Mouse (Mus musculus) intestine, postnatal 0 days (tissue): ENCODE data around the gene B3gat3. TPM values are rescaled to one million over a fixed set of nuclear protein-coding genes. Genes with fewer than 3 reads are reported as not detected.

Experiments used
- ATAC-seq: fragments of 200-750 bp; cut with Nextera tagmentation; 2 replicates; pipeline ENCODE4 v1.8.0; 2017; ENCODE audit warnings: mild to moderate bottlenecking, moderate TSS enrichment, moderate library complexity
- H3K27ac ChIP-seq: fragments of 300-500 bp; sonication (generic); 2 replicates; pipeline ENCODE4 v1.5.1; 2014; ENCODE audit warnings: mild to moderate bottlenecking, low read depth, low read length, moderate library complexity
- H3K27me3 ChIP-seq: fragments of 300-500 bp; sonication (generic); replicated peaks from 2 replicates; pipeline ENCODE4 v1.6.1; 2014; ENCODE audit warnings: low read length, mixed read lengths; ENCODE audit not compliant: control insufficient read depth, insufficient read depth
- H3K36me3 ChIP-seq: fragments of 300-500 bp; sonication (generic); 2 replicates; pipeline ENCODE4 v1.6.1; 2014; ENCODE audit warnings: mild to moderate bottlenecking, moderate library complexity; ENCODE audit not compliant: control insufficient read depth, insufficient read depth
- H3K4me1 ChIP-seq: fragments of 300-500 bp; sonication (generic); replicated peaks from 2 replicates; pipeline ENCODE4 v1.6.1; 2014; ENCODE audit warnings: antibody characterized with exemption, low read length, mixed read lengths; ENCODE audit not compliant: control insufficient read depth, insufficient read depth
- H3K4me2 ChIP-seq: fragments of 300-500 bp; sonication (generic); replicated peaks from 2 replicates; pipeline ENCODE4 v1.6.1; 2014; ENCODE audit warnings: low read depth, mild to moderate bottlenecking, moderate library complexity
- H3K4me3 ChIP-seq: fragments of 300-500 bp; sonication (generic); 2 replicates; pipeline ENCODE4 v1.5.1; 2014; ENCODE audit warnings: low read depth, low read length
- H3K9ac ChIP-seq: fragments of 300-500 bp; sonication (generic); 2 replicates; pipeline ENCODE4 v1.6.1; 2014; ENCODE audit warnings: mild to moderate bottlenecking, low read depth, low read length
- H3K9me3 ChIP-seq: fragments of 300-500 bp; sonication (generic); 2 replicates; pipeline ENCODE4 v1.6.1; 2016; ENCODE audit warnings: mixed run types; ENCODE audit not compliant: control insufficient read depth
- CTCF ChIP-seq: sonication (generic); IDR thresholded peaks from 2 replicates; pipeline ENCODE4 v1.5.1; 2016; ENCODE audit warnings: low read depth, mild to moderate bottlenecking, control low read depth, antibody characterized with exemption, moderate library complexity
- WGBS: fragments of 180-500 bp; shearing (Covaris S2); extraction: QIAGEN DNeasy Blood & Tissue Kit; methylation state at CpG from one replicate; pipeline ENCODE4 v1.1.7; 2014; 5-methylcytosine and 5-hydroxymethylcytosine counted together
- polyA plus RNA-seq: library from polyadenylated mRNA; unstranded; fragments of >200 nt; fragmentation: Nextera tagmentation; extraction: Ambion mirVana; gene quantifications from 2 replicates; pipeline ENCODE4 v1.2.1, GENCODE M21; 2015

The B3gat3 gene
- polyA plus RNA-seq, 1 experiment from 2014 or later: 36.6 TPM

GRCm38 (mm10) chr19:8954171-8954570 lies 34.0 kb downstream of the B3gat3 start:
- Histone ChIP-seq H3K36me3 (peaks cover 39% of the 10 kb centered on the region), H3K9ac (peak overlapping the region; percentile 48), H3K4me2 (peak overlapping the region; percentile 81), H3K27ac (peak overlapping the region; percentile 41), H3K9me3 (no peaks in the 10 kb centered on the region), H3K27me3 (no peaks in the 10 kb centered on the region), H3K4me3 (peak overlapping the region; percentile 53), H3K4me1 (no peaks in the 10 kb centered on the region)
- WGBS: 7% methylated on average over 9 of the region's 9 CpGs
- ATAC-seq: no peak
- TF ChIP-seq CTCF: no peak

GRCm38 (mm10) chr19:8962256-8962655 lies 42.1 kb downstream of the B3gat3 start:
- Histone ChIP-seq H3K9me3 (no peaks in the 10 kb centered on the region), H3K27me3 (no peaks in the 10 kb centered on the region), H3K9ac (no peak overlapping the region), H3K4me3 (no peak overlapping the region), H3K4me1 (0 out of 2 replicates have a peak, but pooled peaks cover 5% of the 10 kb centered on the region), H3K27ac (no peak overlapping the region), H3K36me3 (peaks cover 64% of the 10 kb centered on the region), H3K4me2 (no peak overlapping the region)
- ATAC-seq: no peak
- 73% methylated on average over 2 of the region's 2 CpGs for WGBS
- TF ChIP-seq CTCF: no peak

- Histone ChIP-seq H3K36me3 (peaks cover 59% of the 10 kb centered on the region), H3K9ac (no peak overlapping the region), H3K4me3 (no peak overlapping the region), H3K27me3 (no peaks in the 10 kb centered on the region), H3K4me2 (no peak overlapping the region), H3K4me1 (0 out of 2 replicates have a peak, but pooled peaks cover 5% of the 10 kb centered on the region), H3K27ac (peak overlapping the region; percentile 88; the same call in 1 of the 2 replicates), H3K9me3 (no peaks in the 10 kb centered on the region)
- TF ChIP-seq CTCF: no peak
- no peak for ATAC-seq
- 87% methylated on average over 11 of the region's 11 CpGs for WGBS
Observed at GRCm38 (mm10) chr19:8965075-8965474, 44.9 kb downstream of the B3gat3 start.

- TF ChIP-seq CTCF: no peak
- Histone ChIP-seq H3K27me3 (no peaks in the 10 kb centered on the region), H3K9ac (peak overlapping the region; percentile 61), H3K4me3 (peak overlapping the region; percentile 73), H3K4me2 (peak overlapping the region; percentile 63), H3K27ac (peak overlapping the region; percentile 88), H3K9me3 (no peaks in the 10 kb centered on the region), H3K4me1 (0 out of 2 replicates have a peak, but pooled peaks cover 5% of the 10 kb centered on the region), H3K36me3 (peaks cover 59% of the 10 kb centered on the region)
- 68% methylated on average over 8 of the region's 8 CpGs for WGBS
- ATAC-seq: no peak
Observed at GRCm38 (mm10) chr19:8965771-8966170, 45.6 kb downstream of the B3gat3 start.

GRCm38 (mm10) chr19:8966198-8966589 lies 46.0 kb downstream of the B3gat3 start:
- H3K27ac ChIP-seq: peak overlapping the region; percentile 88
- peaks cover 59% of the 10 kb centered on the region for H3K36me3 ChIP-seq
- 0 out of 2 replicates have a peak, but pooled peaks cover 5% of the 10 kb centered on the region for H3K4me1 ChIP-seq
- TF ChIP-seq CTCF: no peak
- WGBS: 15% methylated on average over 5 of the region's 5 CpGs
- no peaks in the 10 kb centered on the region for H3K9me3 ChIP-seq
- H3K4me3 ChIP-seq: peak overlapping the region; percentile 73
- no peaks in the 10 kb centered on the region for H3K27me3 ChIP-seq
- H3K4me2 ChIP-seq: peak overlapping the region; percentile 63
- peak; percentile 66 for ATAC-seq
- peak overlapping the region; percentile 61 for H3K9ac ChIP-seq

GRCm38 (mm10) chr19:8966590-8967372 lies 46.6 kb downstream of the B3gat3 start, which contains the start of gene Eef1g:
TSS of gene Eef1g (plus strand) at chr19:8967041.
- peak; percentile 99 for ATAC-seq
- peak within 1 kb of the TSS; percentile 81 for H3K4me2 ChIP-seq
- TF ChIP-seq CTCF: no peak
- H3K4me3 ChIP-seq: peak within 1 kb of the TSS; percentile 73
- WGBS: under 1% methylated on average over 52 of the region's 52 CpGs
- H3K4me1 ChIP-seq: 0 out of 2 replicates have a peak, but pooled peaks cover 5% of the 10 kb centered on the region
- H3K27ac ChIP-seq: peak within 1 kb of the TSS; percentile 88
- H3K36me3 ChIP-seq: peaks cover 59% of the 10 kb centered on the region
- H3K9me3 ChIP-seq: no peaks in the 10 kb centered on the region
- no peaks in the 10 kb centered on the region for H3K27me3 ChIP-seq
- peak within 1 kb of the TSS; percentile 80 for H3K9ac ChIP-seq
